Mouse (Mus musculus) spleen, adult 2 months (tissue): Measurements from ENCODE around the gene Lhx2. TPM values are rescaled to one million over a fixed set of nuclear protein-coding genes. Genes with fewer than 3 reads are reported as not detected.

ENCODE experiments used
- DNase-seq, 2 experiments: peaks; one replicate each; pipeline versions ENCODE4 v3.0.0 to v3.0.0-alpha.2; 2012 to 2021; ENCODE audit warnings: low spot score in 2 of 2, low read depth in 1 of 2
- H3K27ac ChIP-seq: fragments of 200-500 bp; 2 replicates; pipeline ENCODE4 v1.5.1; 2012; ENCODE audit warnings: low read length, inconsistent platforms; ENCODE audit not compliant: insufficient read depth
- H3K27me3 ChIP-seq: fragments of 200-500 bp; 2 replicates; pipeline ENCODE4 v1.6.1; 2012; ENCODE audit warnings: mild to moderate bottlenecking, moderate library complexity, low read length, inconsistent platforms; ENCODE audit not compliant: control insufficient read depth, insufficient read depth
- H3K36me3 ChIP-seq: fragments of 200-500 bp; 2 replicates; pipeline ENCODE4 v1.6.1; 2012; ENCODE audit warnings: mild to moderate bottlenecking, low read length, inconsistent platforms; ENCODE audit not compliant: control insufficient read depth, insufficient read depth
- H3K4me1 ChIP-seq: fragments of 200-500 bp; 2 replicates; pipeline ENCODE4 v1.6.1; 2011; ENCODE audit warnings: inconsistent platforms; ENCODE audit not compliant: control insufficient read depth, insufficient read depth, insufficient read length
- H3K4me3 ChIP-seq: fragments of 200-500 bp; 2 replicates; pipeline ENCODE4 v1.5.1; 2011; ENCODE audit warnings: mild to moderate bottlenecking, inconsistent platforms; ENCODE audit not compliant: insufficient read depth, insufficient read length; ENCODE audit errors: extremely low read depth
- CTCF ChIP-seq: fragments of 200-500 bp; IDR thresholded peaks from 2 replicates; pipeline ENCODE4 v1.5.1; 2011; ENCODE audit warnings: mild to moderate bottlenecking, inconsistent platforms; ENCODE audit not compliant: insufficient read depth, insufficient read length, insufficient replicate concordance; ENCODE audit errors: extremely low read depth
- POLR2A ChIP-seq: fragments of 200-500 bp; IDR thresholded peaks from 2 replicates; pipeline ENCODE4 v1.6.1; 2011; ENCODE audit warnings: low read depth, low read length, inconsistent platforms
- WGBS: fragments of 180-500 bp; shearing (Covaris S2); methylation state at CpG from one replicate; pipeline ENCODE4 v1.1.7; 2018; 5-methylcytosine and 5-hydroxymethylcytosine counted together
- polyA plus RNA-seq: library from polyadenylated mRNA; depleted of rRNA; stranded (reverse); fragments of >200 nt; gene quantifications from 2 replicates; pipeline ENCODE4 v1.2.3, GENCODE M21; 2012

Gene Lhx2
- polyA plus RNA-seq, 1 experiment: 0.30 TPM

GRCm38 (mm10) chr2:38355731-38356427, 16.8 kb downstream of the Lhx2 start:
- Histone ChIP-seq H3K4me3 (no peak overlapping the region), H3K36me3 (no peaks in the 10 kb centered on the region), H3K27ac (no peak overlapping the region), H3K27me3 (peaks cover 51% of the 10 kb centered on the region), H3K4me1 (peaks cover 12% of the 10 kb centered on the region)
- TF ChIP-seq CTCF (no peak), POLR2A (no peak)
- 4% methylated on average over 19 of the region's 19 CpGs for WGBS
- DNase-seq: no peak

- Histone ChIP-seq H3K36me3 (no peaks in the 10 kb centered on the region), H3K27me3 (peaks cover 44% of the 10 kb centered on the region), H3K4me3 (no peak overlapping the region), H3K27ac (no peak overlapping the region), H3K4me1 (peaks cover 5% of the 10 kb centered on the region)
- WGBS: 5% methylated on average over 53 of the region's 53 CpGs
- TF ChIP-seq CTCF: no peak
- no peak for TF ChIP-seq POLR2A
- DNase-seq: no peak
These were observed 17.6 kb downstream of the Lhx2 start for GRCm38 (mm10) chr2:38356428-38357260.

DNA sequence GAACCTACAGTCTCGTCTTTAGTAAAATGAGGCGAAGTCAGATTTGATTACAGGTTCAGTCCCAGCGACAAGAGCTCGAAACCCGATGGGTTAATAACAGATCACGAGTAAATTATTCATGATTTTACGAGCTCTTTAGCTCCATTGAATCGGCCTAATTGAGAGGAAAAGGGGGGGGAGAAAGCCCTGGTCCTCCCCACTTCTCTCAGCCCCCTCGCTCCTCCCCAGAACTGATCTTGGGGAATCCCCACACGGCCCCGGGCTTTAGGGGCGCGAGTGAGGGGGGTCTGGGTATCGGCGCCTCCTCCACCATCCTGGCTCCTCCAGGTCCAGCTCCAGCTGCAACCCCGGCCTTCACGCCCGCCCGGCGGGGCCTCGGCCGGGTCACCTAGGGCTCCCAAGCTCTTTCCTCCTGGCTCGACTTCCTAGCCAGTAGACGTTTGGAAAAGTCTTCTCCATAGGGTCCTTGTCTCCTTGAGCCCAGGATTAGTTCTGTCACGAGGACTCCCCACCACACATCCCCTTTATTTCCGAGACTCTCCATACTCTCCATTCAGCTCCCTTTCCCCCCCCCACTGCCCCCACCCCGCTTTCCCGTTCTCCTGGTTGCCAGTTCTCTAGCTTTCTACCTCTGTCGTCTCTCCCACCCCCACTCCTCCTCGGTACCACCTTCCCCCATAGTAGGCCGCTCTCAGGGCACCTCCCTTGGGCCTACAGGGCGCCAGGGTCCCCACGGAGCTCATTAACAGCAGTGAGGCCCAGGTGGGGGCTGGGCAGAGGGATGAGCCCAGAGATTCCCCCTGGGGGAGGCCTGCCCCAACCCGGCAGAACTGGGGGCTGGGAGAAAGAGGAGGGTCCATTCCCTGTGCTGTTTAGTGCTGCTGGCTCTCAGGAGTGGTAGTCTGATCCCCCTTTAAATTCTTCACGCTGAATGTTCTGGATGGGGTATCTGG, 18.5 kb downstream of the Lhx2 start:
- 16% methylated on average over 34 of the region's 35 CpGs for WGBS
- H3K27ac ChIP-seq: no peak overlapping the region
- H3K27me3 ChIP-seq: peaks cover 37% of the 10 kb centered on the region
- no peaks in the 10 kb centered on the region; the same call in 1 of the 2 replicates for H3K4me1 ChIP-seq
- no peak for TF ChIP-seq CTCF
- no peak for TF ChIP-seq POLR2A
- no peaks in the 10 kb centered on the region for H3K36me3 ChIP-seq
- no peak for DNase-seq
- no peak overlapping the region for H3K4me3 ChIP-seq

DNA sequence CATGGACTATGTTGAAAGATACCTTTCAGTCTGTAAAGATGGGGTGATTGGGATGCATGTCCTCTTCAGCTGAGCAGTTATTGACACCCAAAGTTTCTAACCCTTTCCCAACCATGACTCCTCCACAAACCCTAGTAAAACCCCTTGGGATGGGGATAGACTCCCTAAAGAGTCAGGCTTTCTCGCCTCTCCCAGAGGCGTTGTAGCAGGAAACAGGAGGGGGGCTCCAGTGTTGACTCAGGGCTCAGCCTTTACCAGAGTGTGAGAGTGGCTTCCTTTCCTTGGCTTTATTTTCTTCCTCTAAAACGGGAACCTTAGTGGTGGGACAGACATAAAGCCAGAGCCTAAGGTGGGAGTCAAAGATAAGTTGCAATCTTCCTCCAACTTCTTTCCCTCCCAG, 19.5 kb downstream of the Lhx2 start:
- Histone ChIP-seq H3K4me3 (no peak overlapping the region), H3K36me3 (no peaks in the 10 kb centered on the region), H3K27me3 (peaks cover 29% of the 10 kb centered on the region), H3K4me1 (no peaks in the 10 kb centered on the region; the same call in 1 of the 2 replicates), H3K27ac (no peak overlapping the region)
- TF ChIP-seq CTCF (no peak), POLR2A (no peak)
- whole genome bisulfite sequencing: 5% methylated on average over 3 of the region's 3 CpGs
- DNase-seq: no peak

DNA sequence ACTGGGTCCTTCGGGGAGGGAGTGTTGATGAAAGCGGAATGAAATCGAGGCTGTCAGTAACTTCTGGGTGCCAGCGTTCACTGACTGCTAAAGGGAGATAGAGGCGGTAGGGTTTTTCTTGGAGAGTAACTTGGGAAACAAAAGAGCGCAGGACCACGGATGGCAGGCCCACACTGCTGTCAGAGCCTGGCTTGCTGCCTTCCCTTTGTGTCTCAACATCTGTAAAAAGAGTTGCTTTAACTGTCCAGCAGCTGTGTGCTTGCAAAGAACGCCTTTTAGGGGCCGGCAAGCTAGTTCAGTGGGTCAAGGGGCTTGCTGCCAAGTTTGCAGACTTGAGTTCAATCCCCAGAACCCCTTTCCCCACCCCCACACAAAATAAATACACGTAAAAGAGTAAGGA, 20.1 kb downstream of the Lhx2 start:
- Histone ChIP-seq H3K27ac (no peak overlapping the region), H3K4me1 (no peaks in the 10 kb centered on the region; the same call in 1 of the 2 replicates), H3K4me3 (no peak overlapping the region), H3K27me3 (peaks cover 28% of the 10 kb centered on the region), H3K36me3 (no peaks in the 10 kb centered on the region)
- TF ChIP-seq POLR2A: no peak
- no peak for TF ChIP-seq CTCF
- DNase-seq: no peak
- WGBS: 12% methylated on average over 10 of the region's 10 CpGs

- WGBS: 13% methylated on average over 13 of the region's 13 CpGs
- peaks cover 24% of the 10 kb centered on the region for H3K27me3 ChIP-seq
- H3K27ac ChIP-seq: no peak overlapping the region
- H3K4me3 ChIP-seq: no peak overlapping the region
- no peaks in the 10 kb centered on the region for H3K36me3 ChIP-seq
- no peaks in the 10 kb centered on the region for H3K4me1 ChIP-seq
- TF ChIP-seq CTCF (no peak), POLR2A (no peak)
- DNase-seq: no peak
These were observed 20.7 kb downstream of the Lhx2 start for GRCm38 (mm10) chr2:38359811-38360210.
